8 mouse cellular contexts compared by ENCODE assay signal in the genomic region with DNA sequence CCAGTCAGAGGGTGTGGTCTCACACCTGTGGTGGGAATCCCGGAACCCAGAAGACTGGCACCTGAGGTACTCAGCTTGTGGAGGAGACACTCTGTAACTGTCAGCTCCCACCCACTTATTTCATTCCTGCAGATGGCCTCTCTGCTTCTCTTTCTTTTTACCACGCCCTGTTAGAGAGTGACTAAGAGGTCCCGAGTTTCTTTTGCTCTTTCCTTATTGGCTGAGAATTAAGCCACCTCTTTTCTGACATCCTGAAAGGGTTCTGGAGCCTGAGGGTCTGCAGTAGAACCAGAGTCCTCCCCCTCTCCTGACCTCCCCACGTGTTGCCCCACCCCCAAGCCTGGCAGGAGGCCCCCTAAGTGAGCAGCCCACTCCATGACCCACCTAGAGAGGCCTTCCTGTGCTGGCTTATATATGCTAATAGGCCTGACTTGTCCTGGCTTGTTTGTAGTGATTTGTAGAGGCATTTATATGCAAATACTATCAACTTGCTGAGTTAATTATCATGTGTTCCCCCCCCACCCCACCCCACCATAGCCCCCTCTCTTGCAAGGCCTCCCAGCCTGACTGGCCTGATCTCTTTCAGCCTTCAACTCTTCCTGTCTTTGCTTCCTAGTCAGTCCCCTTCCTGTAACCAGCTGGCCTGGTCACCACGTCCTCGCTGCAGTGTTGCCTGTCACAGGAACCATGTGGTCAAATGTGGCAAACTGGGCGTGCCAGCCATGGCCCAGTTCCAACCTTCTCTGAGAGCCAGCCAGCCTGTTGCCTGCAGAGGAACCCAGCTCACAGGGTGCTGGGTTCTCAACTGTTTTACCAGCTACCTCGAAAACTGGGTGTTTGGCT.
DNase-seq lines count a peak whose midpoint lies in the region; ATAC-seq lines count a peak whose summit lies in the region.

No protein-coding gene starts in this region.

- intact Hi-C loops in gastrocnemius, postnatal 14 days (cut with DNase I; ENCODE audit: low total_unique reads): no loop called here

- H3K27ac ChIP-seq in intestine, embryonic 14.5 days (ENCODE audit: low read depth): 0 out of 2 replicates have a peak overlapping the region, but pooled peaks have one; percentile 33
- peak overlapping the region; percentile 51 for H3K27ac ChIP-seq in limb, embryonic 10.5 days
- H3K27ac ChIP-seq in midbrain, embryonic 15.5 days: 0 out of 2 replicates have a peak overlapping the region, but pooled peaks have one; percentile 20

- H3K27me3 ChIP-seq in intestine, embryonic 14.5 days (replicated peaks; ENCODE audit: control insufficient read depth, insufficient read depth, low read length): no peaks in the 10 kb centered on the region
- H3K27me3 ChIP-seq in limb, embryonic 10.5 days (ENCODE audit: low read depth, poor library complexity, severe bottlenecking): no peaks in the 10 kb centered on the region
- no peaks in the 10 kb centered on the region for H3K27me3 ChIP-seq in midbrain, embryonic 15.5 days (replicated peaks)

- ATAC-seq in frontal cortex, adult (ENCODE audit: low TSS enrichment): no peak; the same call in 1 of the 2 replicates
- ATAC-seq in intestine, embryonic 14.5 days (replicated peaks; ENCODE audit: low FRiP score, low TSS enrichment, low read depth): no peak
- ATAC-seq in midbrain, embryonic 15.5 days (replicated peaks): peak; percentile 53

- DNase-seq in frontal cortex, postnatal 14 days (ENCODE audit: low spot score in 2 of 2): peak; percentile 45 to 57
- DNase-seq in adrenal gland, postnatal 14 days: peak; percentile 93
- DNase-seq in gastrocnemius, postnatal 14 days: peak; percentile 87
- DNase-seq in intestine, embryonic 14.5 days (ENCODE audit: low spot score): no peak
- DNase-seq in limb, embryonic 10.5 days (ENCODE audit: low spot score): no peak
- DNase-seq in thymus, postnatal 36 days: no peak

- H3K9me3 ChIP-seq in intestine, embryonic 14.5 days (ENCODE audit: control insufficient read depth, low read length): no peaks in the 10 kb centered on the region
- no peaks in the 10 kb centered on the region for H3K9me3 ChIP-seq in limb, embryonic 10.5 days (replicated peaks)
- no peaks in the 10 kb centered on the region for H3K9me3 ChIP-seq in midbrain, embryonic 15.5 days

- WGBS in intestine, embryonic 14.5 days: 28% methylated on average over 8 of the region's 8 CpGs
- WGBS in limb, embryonic 10.5 days: 11% methylated on average over 8 of the region's 8 CpGs
- WGBS in midbrain, embryonic 15.5 days: 11% methylated on average over 8 of the region's 8 CpGs

- no peak overlapping the region for H3K4me2 ChIP-seq in intestine, embryonic 14.5 days (ENCODE audit: low read length)
- H3K4me2 ChIP-seq in midbrain, embryonic 15.5 days: peak overlapping the region; percentile 1

- no peaks in the 10 kb centered on the region for H3K36me3 ChIP-seq in intestine, embryonic 14.5 days (ENCODE audit: control insufficient read depth, insufficient read depth, low read length)
- H3K36me3 ChIP-seq in limb, embryonic 10.5 days: no peaks in the 10 kb centered on the region
- no peaks in the 10 kb centered on the region for H3K36me3 ChIP-seq in midbrain, embryonic 15.5 days (replicated peaks)

- peaks cover 70% of the 10 kb centered on the region for H3K4me1 ChIP-seq in intestine, embryonic 14.5 days (replicated peaks; ENCODE audit: control insufficient read depth, insufficient read depth, low read length)
- peaks cover 90% of the 10 kb centered on the region for H3K4me1 ChIP-seq in limb, embryonic 10.5 days
- peaks cover 94% of the 10 kb centered on the region for H3K4me1 ChIP-seq in midbrain, embryonic 15.5 days

- no peak overlapping the region for H3K9ac ChIP-seq in intestine, embryonic 14.5 days (ENCODE audit: low read length)
- H3K9ac ChIP-seq in midbrain, embryonic 15.5 days: no peak overlapping the region

- no peak overlapping the region for H3K4me3 ChIP-seq in intestine, embryonic 14.5 days (ENCODE audit: low read depth, low read length)
- H3K4me3 ChIP-seq in limb, embryonic 10.5 days: no peak overlapping the region
- H3K4me3 ChIP-seq in midbrain, embryonic 15.5 days: no peak overlapping the region

Comparison
In these comparisons a context has a peak if more than half of its experiments do, and no peak if none do; other contexts are left out.
1. DNase-seq: peak in frontal cortex, postnatal 14 days (2 of 2), adrenal gland, postnatal 14 days (single experiment) and gastrocnemius, postnatal 14 days (single experiment); none in intestine, embryonic 14.5 days (single experiment), limb, embryonic 10.5 days (single experiment) and thymus, postnatal 36 days (0 of 2).
2. Peak in every context shown above with its lines, with median percentiles within 50 percentile points of each other: H3K27ac ChIP-seq.